Mouse (Mus musculus) adrenal gland, postnatal 4 days (tissue): ENCODE measurements at regions not wholly inside any gene's neighbourhood (a gene's known extent, or its start where the extent isn't known, plus 50 kb on each side); places are given as distances from the start of the nearest gene placed in this dataset.
"Not testable (repeated sequence)": the region's sequence is repeated elsewhere in the genome, so short reads cannot be mapped to it uniquely, and the experiment has no call there.

Experiments used
- DNase-seq, 2 experiments: peaks; one replicate each; pipeline ENCODE4 v3.0.0; 2021 to 2022; ENCODE audit warnings: low spot score in 2 of 2, mixed read lengths in 2 of 2

DNA sequence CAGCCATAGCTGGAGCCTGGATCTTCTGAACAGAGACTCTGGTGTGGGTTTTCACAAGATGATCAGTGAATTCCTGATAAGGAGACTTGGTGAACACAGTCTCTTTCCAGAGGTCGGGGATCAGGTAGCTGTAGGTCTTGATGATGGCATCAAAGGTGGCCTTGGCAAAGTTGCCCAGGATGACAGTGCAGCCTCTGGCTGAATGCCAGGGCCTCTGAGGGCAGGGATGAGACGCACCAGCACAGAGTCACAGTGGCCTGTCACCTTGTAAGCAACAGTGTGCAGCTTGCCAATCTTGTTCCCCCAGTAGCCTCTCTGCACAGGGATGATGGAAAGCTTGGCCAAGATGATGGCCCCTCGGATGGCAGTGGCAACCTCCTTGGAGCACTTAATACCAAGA lies 95.9 kb upstream of the Ipo5 start:
- not testable (repeated sequence) for DNase-seq

GRCm38 (mm10) chr14:120816529-120816928 lies 94.5 kb upstream of the Ipo5 start:
- DNase-seq, result no peak

DNA sequence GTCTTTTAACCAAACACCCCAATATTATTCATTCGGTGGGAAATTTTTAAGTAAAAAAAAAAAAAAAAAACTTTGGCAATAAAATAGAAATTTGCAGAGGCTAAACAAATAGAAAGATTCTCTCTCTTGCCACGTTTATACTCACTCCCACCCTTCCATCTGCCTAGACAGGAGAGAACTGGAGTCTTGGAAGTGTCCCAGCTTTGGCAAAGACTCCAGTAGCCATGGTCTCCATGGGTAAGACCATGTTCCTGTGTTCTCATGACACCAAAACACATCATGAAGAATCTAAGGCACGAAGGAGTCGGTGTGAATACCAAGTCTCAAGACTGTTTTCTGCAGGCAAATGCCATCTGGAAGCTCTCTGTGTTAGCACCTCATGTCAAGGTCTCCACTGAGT lies 84.8 kb upstream of the Ipo5 start:
- DNase-seq, result no peak

DNA sequence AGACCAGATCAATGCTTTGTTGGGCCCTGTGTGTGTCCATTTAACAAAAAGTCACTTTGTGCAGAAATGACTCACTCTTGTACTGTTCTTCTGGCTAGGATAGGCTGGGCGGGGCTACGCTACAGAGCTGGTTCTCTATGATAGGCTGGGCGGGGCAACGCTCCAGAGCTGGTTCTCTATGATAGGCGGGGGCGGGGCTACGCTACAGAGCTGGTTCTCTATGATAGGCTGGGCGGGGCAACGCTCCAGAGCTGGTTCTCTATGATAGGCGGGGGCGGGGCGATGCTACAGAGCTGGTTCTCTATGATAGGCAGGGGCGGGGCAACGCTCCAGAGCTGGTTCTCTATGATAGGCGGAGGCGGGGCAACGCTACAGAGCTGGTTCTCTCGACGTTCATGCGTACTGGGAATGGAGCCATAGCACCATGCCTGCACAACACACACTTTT lies 80.6 kb upstream of the Ipo5 start:
- not testable (repeated sequence) for DNase-seq

DNA sequence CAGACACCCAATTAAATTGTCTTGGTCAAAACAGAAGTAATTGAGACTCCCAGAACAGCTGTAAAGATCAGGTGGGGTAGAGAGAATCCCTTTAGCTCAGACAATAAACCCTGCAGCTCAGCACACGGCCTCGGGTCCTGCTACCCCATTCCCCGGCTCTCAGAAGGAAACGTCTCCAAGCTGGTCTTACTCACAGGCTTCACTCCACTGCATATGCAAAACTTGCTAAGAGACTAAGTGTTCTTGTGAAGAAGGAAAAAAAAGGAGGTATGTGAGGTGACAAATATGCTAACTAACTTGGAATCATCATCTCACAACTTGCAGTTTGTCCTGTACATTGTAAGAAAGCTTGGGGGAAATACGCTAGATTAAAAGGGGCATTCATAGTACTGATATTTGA lies 79.6 kb upstream of the Ipo5 start:
- no peak for DNase-seq

- DNase-seq, result peak; percentile 69 to 76
Measured at GRCm38 (mm10) chr14:120831847-120832613, 79.0 kb upstream of the Ipo5 start.

- no peak for DNase-seq
Measured at GRCm38 (mm10) chr14:120834821-120835220, 76.2 kb upstream of the Ipo5 start.

- DNase-seq, result no peak
Measured at GRCm38 (mm10) chr14:120835758-120836157, 75.3 kb upstream of the Ipo5 start.

GRCm38 (mm10) chr14:120836535-120837316 lies 74.3 kb upstream of the Ipo5 start:
- no peak for DNase-seq

DNA sequence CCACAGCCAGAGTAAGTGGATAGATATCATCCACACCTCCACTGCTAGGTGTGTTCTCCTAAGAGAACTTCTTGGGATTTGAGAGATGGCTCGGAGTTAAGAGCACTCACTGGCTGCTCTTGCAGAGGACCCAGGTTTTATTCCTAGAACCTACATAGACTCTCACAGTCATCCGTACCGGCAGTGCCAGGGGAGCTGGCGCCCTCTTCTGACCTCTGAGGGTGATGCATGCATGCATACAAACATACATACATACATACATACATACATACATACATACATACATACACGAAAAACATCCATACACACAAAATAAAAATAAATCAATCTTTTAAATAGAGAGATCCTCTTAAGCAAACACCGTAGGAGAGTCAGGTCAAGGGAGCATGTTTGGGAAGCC lies 70.1 kb upstream of the Ipo5 start:
- DNase-seq, result no peak

- no peak for DNase-seq
Measured at GRCm38 (mm10) chr14:120841311-120841710, 69.7 kb upstream of the Ipo5 start.

DNA sequence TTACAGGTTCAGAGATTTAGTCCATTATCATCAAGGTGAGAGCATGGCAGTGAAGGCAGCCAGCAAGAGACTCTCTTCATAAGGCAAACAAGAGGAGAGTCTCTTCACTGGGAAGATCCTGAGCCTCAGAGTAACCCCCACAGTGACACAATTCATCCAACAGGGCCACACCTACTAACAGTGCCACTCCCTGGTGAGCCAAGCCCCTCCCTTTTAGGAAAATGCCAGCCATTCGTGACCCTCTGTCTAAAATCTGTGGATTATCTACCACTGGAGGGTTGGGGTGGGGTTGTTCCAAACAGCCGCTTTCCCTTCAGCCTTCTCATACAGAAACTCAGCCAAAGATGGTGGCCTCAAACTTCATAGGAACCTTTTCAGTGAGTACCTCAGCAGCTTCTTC lies 65.9 kb upstream of the Ipo5 start:
- DNase-seq, result no peak

DNA sequence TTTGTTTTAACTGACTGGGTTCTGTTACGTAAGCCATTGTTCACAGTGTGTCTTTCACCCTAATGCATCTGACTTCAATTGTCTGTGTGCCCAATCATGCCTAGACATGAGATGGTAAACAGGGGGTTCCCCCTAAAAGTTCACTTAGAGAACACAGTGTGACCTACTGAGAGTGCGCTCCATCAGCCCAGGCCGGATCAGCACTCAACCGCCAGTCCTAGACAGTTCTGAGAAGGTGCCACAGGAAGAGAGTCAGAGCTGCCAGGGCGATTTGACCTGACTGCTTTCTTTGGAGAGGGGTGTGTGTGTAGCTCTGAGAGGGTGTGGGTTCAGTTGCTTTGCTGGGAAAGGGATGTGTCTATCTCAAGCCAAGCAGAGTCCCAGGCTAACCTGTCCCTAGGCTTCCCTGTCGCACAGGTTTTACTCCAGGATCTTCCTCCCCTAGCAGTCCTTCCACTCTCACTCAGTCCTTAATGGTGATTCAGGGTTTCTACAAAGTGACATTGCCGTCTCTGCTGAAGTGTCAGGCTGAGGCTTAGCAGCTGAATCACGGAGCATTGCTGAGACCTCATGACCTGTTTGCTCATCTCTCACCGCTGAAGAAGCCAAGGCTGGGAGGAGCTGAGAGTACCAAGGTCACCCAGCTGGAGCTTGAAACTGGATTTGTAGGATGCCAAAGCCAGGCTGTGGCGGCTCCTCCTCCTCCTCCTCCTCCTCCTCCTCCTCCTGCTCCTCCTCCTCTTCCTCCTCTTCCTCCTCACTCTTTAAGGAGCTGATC lies 64.8 kb upstream of the Ipo5 start:
- peak in 1 of 2 experiments; percentile 18 for DNase-seq

DNA sequence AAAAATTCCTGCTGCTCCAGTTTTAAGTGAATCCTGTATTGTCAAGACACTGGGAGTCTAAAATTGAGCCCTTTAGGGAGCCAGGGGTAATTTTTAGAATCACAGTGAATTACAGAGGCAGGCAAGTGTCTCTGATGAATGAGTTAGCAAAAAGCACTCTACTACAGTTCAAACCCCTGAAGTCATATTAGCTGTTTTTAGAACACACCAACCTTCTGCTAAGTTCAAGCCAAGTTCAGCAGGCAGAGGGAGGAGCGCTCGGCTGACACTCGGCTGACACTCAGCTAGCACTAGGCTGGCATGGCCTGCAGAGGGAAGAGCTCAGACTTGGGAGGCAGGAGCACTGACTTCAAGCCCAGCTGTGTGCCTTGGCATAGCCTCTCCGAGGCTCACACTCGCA lies 64.0 kb upstream of the Ipo5 start:
- DNase-seq, result no peak

- no peak for DNase-seq
Measured at GRCm38 (mm10) chr14:120848083-120848951, 62.7 kb upstream of the Ipo5 start.

GRCm38 (mm10) chr14:120849159-120849558 lies 61.9 kb upstream of the Ipo5 start:
- DNase-seq, result no peak

DNA sequence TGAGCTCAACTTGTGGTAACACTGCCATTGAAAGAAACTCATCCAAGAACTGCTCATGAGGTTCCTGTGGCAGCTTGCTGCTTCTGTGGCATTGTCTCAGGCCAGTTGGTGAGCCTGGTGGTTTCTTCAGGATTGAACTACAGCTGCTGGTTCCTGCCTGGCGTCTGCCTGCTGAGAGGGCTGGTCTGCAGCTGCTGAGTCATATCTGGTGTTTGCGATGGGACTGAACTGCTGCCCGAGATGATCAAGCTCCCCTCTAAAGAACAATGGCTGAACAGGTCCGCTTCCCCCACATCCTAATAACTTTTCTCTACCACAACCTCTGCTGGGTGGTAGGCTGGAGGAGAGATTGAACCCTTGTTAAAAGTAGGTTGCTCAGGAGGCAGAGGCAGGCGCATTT lies 57.4 kb upstream of the Ipo5 start:
- DNase-seq, result no peak

- no peak for DNase-seq
Measured at GRCm38 (mm10) chr14:120854559-120854958, 56.5 kb upstream of the Ipo5 start.

GRCm38 (mm10) chr14:120855181-120855580 lies 55.8 kb upstream of the Ipo5 start:
- DNase-seq, result no peak
